Mouse (Mus musculus) kidney, adult 8-10 months (tissue): ENCODE data around the gene Cct3.
"Not testable (repeated sequence)": the region's sequence is repeated elsewhere in the genome, so short reads cannot be mapped to it uniquely, and the experiment has no call there.

Experiments used
- DNase-seq, 2 experiments: peaks; one replicate each; pipeline ENCODE4 v3.0.0; 2022

Gene Cct3

DNA sequence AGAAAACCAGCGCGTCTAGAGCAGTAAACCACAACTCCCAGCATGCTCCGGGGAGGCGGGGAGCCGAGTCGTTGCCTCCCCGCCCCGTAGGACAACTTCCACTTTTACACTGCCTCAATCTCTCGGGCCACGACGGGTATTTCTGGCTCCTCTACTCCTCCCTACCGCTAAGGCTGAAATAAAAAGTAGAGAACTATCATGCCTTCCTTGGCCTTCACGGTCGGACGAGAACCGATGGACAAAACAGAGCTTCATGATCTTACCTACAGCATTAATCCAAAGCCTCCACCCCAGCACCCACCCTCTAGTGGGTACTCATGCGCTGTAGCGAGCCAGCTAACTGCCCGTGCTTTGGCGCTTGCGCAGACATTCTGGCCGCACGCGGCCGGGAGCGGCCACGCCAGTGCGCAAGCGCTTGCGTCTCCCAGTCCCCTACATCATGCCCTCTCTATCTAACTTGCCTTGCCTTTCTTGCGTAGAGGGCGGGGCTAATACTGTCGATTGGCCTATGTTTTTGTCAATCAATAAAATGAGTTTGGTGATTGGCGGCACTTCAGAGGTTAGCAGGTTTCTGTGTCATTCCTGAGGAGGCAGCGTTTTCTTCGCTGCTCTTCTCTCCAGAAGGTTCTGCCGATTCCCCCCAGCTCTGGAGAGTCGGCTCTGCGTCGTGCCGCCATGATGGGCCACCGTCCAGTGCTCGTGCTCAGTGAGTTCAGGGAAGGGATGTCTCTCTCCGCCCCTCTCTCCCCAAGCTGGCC is at the start of gene Cct3, which contains the start of gene Tsacc:
Gene Cct3 (plus strand): TSS at position 556 of the 758 bp plus-strand sequence.
Gene Tsacc (minus strand): TSS at position 439 of the 758 bp plus-strand sequence.
- peak; percentile 97 to 98 for DNase-seq

DNA sequence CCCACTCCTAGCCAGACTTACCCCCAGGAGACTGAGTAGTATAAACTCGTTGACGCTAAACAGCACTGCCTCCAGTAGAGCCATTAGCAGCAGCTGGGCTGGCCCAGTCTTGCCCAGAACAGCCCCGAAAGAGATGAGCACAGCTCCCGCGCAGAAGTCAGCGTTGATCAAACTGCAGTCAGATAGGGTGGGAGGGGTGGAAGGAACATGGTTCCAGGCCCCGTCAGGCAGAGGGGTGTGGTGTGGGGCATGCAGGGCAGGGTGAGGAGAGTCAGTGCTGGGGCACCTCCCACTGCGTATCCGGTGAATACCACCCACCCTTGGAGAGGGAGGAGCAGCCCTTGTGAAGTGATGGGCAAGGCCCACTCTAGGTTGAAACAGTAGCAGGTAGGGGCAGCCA is 49.2 kb upstream of the Cct3 start:
- DNase-seq: no peak

DNA sequence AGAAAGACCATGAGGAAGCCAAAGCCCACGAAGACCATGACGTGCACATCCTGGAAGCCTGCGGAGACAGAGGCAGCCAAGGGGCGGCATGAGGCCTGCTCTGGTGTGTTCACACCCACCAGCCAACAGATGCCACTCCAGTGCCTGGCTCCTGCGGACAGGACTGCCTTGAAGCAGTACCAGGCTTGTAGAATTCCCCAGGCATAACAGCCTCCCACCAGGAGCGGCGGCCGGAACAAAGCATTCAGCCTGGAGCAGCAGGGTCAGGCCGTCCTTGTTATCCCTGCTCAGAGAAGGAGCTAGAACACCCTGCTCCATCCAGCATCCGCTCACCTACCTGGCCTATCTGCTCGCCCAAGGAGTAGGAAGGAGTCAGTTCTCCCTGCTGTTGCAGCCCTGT is 48.5 kb upstream of the Cct3 start:
- DNase-seq: no peak

DNA sequence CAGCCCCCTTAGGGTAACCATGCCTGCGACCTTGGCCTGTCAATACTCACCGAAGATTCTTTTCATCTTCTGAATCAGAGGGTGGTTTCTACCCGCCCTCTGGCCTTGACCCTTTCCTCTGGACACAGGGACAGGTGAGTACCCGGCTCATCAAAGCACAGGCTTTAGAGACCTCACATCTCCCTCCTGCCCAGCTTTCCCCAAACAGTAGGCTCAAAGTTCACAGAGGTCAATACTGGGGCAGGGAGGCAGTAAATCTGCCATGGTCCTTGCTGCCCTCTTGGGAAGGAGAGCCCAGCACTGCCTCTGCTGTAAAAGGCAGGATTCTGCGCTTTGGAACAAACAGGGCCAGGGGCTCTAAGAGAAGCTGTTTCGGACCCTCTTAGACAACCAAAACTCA is 44.2 kb upstream of the Cct3 start:
- DNase-seq: no peak

DNA sequence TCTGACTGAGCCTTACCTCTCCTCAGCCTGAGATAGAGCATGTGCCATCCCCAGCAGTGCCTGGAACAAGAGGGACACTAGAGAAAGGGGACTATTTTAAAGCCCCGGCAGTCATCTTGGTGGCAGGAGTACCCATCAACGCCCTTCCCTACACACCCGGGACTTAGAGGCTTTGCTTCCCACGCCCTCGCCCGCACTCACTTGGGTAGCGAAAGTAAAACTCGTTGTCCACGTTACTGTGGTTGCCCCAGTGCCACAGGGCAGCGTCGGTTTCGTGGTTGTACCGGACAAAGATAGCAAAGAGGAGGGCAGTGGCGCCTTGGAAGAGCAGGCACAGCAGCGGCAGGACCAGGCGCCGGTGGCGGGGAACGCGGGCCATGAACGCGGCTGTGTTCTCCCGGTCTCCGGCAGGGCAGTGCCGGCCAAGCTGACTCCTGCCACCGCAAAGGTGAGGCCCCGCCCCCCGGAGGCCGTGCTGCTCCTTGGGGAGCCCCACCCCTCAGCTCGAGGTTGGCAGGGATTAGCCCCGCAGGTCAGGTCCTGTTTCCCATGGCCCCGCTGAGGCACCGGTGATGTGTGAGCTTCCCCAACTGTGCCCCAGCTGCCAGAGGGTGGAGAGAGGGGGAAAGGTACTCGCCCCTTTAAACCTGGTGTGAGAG is 42.5 kb upstream of the Cct3 start, which contains the start of gene Rhbg:
Gene Rhbg (minus strand): TSS at position 442 of the 659 bp plus-strand sequence.
- DNase-seq: peak; percentile 76 to 78

DNA sequence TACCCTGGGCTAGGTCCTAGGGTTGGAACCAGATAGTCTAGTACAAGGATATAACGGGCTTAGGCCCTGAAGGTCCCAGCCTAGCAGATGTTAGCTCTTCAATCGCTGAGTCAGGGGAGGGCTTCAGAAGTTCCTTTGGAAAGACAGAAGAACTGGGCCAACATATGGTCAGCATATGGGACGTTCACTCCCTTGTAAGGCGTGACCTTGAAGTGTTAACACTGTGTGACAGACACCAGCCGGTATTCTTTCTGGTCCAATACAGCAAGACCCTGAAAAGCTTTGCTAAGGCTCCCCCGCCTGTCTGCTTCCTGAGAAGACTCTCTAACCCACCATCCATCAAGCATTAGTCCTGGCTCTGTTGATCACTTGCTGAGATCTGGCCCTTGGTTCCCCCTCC is 41.0 kb upstream of the Cct3 start:
- DNase-seq: no peak

DNA sequence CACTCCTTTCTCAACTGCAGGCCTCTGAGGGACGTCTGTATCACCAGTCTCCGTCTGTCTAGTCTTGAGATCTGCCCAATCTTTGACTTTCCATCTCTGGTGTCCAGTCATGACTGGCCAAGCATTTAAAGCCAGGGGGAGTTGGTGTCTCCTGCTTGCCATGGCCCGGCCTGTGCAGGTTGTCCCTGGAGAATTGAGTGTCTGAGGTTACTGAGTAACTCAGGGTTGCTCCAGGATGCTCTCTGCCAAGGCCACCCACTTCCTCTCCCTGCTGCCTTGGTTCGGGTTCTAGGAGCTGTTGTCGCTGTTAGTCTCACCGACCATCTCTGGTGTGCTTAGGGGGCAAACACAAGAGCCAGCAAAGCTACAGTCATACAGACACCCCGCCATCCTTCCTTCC is 40.5 kb upstream of the Cct3 start:
- DNase-seq: no peak

DNA sequence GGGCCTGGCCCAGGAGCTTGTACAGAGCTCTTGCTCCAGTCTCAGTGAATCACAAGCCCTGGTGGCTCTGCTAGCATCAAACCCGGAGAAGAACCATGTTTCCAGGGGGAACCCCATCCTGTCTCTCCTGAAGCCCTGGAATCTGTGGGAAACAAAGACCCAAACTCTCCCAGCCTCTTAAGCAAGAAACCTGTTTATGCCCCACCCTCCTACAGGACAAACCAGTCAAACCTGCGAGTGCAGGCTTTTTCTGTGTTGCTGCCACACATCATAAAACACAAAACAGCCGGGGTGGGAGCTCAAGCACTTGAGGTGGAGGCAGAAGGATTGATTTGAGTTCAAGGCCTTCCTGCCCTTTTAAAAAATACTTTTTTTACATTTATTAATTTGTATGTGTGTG is 34.6 kb upstream of the Cct3 start:
- DNase-seq: no peak

DNA sequence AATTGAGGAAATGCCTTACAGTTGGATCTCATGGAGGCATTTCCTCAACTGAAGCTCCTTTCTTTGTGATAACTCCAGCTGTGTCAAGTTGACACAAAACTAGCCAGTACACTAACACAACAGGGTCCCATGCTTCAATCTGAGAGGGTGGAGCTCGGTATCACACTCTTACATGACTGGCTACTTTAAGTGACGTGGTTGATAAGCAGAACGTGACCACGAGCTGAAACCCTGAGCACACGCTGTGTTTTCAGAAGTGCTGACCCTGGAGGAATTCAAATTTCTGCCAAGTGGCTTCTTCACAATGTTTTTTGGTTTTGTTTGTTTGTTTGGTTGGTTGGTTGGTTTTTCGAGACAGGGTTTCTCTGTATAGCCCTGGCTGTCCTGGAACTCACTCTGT is 28.9 kb upstream of the Cct3 start:
- not testable (repeated sequence) for DNase-seq

DNA sequence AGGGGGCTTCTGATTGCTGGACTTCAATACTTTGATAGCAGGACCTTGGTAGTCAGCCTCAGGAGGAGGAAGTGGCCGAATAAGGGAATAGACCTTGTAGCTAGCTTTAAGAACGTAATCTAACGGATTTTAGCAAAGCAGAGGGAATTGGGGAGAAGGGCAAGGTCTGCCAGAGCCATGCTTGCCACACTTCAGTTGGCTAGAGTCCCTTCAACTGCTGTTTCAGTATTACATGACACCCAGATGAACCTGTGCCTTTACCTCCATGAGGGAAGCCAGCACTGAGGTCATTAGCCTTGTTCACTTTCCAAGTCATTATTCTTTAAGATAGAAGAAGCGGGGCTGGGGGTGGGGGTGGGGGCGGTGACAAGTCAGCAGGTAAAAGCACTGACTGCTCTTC is 27.9 kb upstream of the Cct3 start:
- no peak for DNase-seq

DNA sequence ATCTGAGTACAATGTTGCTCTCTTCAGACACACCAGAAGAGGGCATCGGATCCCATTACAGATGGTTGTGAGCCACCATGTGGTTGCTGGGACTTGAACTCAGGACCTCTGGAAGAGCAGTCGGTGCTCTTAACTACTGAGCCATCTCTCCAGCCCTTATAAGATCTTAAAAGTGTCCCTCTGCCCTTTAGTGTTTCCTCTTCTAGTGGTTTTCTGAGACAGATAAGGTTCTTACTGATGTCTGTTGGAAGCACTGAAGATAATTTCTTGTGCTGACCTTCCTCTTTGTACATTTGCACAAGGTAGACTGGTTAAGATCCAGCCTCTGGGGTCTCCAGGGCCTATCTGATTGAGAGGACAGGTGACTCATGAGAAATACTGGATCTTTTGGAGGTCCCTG is 25.6 kb upstream of the Cct3 start:
- DNase-seq: not testable (repeated sequence)

DNA sequence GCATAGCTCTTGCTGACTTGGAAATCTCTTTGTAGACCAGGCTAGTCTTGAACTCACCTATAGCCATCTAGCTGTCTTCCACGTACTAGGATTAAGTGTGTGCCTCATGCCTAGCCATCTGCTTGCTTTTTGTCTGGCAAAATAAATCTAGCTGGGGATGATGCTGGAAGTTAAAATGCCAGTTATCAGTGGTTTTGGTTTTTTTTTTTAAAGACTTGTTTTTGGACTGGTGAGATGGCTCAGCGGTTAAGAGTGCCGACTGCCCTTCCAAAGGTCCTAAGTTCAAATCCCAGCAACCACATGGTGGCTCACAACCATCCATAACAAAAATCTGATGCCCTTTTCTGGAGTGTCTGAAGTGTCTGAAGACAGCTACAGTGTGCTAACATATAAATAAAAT is 25.1 kb upstream of the Cct3 start:
- no peak for DNase-seq

DNA sequence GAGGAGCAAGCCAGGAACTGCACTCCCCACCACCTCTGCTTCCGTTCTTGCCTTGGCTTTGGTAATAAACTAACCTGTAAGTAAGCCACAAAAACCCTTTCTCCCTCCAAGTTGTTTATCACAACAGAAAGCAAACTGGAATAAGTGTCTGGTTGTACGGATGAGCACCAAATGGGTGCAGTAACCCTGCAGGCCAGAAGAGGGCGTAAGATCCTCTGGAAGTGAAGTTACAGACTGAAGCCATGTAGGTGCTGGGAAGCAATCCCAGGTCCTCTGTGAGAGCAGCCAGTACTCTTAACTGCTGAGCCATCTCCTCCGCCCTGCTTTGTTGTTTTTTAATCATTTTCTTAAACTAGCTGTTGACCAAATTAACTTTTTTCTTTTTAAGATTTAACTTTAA is 22.9 kb upstream of the Cct3 start:
- DNase-seq: no peak

DNA sequence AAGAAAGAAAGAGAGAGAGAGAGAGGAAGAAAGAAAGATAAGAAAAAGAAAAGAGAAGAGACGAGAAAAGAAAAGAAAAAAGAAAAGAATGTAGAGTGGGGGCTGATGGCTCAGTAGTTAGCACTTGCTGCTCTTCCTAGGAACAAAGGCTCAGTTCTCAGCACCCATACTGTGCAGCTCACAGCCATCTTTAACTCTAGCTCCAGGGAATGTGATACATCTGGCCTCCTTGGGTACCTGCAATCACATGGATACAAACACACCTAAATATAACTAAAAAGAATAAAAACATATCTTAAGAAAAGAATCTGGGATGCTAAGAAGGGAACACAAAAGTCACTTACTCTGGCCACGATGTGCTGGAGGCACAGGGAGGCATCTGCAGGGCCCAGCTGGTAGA is 20.8 kb upstream of the Cct3 start:
- DNase-seq: no peak

DNA sequence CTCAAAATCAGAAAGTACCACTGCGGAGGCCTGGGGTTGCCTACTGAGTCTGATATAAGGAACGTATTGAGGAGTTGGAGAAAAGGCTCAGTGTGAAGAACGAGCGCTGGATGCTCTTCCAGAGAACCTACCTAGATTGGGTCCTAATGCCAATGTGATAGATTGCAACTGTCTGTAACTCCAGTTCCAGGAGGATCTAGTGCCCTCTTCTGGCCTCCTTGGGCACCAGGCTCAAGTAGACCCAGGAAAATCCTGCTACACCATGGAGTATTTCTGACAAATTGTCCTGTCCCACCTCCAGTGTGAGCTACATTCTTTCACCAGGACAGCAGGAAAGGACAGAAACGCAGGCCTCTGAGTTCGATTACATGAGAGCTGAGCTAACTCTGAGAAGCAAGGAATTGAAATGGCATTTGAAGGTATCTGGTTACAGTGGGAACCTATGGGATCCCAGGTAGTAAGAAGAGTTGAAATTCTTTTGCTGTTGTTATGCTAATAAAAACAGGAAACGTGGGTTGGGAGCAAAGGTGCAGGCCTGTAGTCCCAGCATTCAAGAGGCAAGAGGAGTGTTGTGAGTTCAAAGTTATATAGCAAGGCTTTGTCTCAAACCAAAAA is 20.3 kb upstream of the Cct3 start:
- DNase-seq: peak in 1 of 2 experiments; percentile 47

DNA sequence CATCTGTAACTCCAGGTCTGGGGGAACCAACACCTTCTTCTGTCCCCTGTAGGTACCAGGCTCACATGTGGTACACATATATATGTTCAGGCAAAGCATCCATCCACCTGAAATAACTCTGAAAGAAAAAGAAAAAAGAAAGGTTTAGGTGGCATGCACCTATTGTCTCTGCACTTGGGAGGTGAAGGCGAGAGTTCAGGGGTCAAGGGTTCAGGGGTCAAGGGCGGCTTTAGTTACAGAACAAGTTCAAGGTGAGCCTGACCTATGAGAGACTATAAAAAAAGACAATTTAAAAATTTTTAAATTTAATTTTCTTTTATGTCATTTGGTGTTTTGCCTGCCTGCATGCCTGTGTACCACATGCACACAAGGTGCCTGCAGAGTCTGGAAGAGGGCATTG is 16.9 kb upstream of the Cct3 start:
- DNase-seq: no peak

DNA sequence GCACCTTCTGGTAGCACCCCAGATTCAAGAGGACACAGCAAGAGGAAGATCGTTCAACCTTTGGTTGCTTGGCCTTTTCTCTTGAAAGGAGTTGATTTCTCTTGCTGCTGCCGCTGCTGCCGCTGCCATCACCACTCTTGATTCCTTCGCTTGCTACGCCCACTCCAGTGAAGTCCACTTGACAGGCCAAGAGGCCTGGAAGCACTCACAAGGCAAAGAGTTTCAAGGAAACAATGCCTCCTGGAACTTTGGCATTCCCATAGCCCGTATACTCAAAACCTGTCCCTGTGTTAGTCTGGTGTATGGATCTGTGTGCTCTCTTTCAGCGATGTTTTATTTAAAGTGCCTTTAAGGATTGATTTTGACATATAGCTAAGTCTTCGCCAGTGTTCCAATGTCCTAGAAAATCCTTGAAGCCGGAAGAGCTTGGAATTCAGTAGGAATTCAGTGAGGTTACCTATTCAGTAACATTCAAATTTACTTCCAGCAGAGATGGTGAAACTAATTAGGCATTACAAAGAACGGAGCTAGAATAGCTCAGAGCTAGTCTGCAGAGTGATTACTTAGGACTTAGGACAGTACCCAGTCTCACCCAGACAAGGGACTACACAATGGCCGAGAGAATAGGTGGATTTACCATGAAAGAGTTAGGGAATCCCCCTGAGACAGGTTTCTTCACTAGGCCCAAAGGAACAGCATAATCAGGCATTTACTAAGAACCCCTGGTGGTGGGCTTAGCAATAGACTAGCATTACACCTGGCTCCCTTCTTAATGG is 15.6 kb upstream of the Cct3 start:
- not testable (repeated sequence) for DNase-seq

DNA sequence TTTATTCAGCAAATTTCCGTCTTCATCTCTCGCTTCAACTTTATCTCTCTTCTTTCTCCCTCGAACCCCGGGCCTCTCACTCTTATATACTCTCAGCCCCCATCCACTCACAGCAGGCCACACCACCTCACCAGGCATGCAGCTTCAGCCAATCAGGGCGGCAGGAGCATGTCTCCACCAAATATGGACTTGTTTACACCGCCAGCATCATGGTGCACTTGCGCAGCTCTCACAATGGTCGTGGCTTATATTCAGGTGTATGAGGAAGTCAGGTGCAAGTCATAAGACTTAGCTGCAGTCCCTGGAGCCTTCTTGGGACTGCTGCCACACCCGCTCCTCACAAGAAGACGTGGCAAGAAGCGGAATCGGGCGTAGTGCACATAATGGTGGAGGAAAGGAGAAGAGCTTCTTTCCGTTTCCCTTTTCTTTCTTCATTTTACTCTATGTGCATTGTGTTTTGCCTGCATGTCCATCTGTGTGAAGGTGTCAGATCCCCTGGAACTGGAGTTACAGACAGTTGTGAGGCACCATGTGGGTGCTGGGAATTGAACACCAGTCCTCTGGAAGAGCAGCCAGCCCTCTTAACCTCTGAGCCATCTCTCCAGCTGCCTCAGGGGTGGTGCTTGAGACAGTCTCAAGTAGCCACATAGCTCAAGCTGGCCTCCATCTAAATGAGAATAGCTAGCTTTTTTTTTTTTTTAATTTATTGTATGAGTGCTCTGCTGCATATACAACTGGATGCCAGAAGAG is 11.9 kb upstream of the Cct3 start:
- DNase-seq: not testable (repeated sequence)

DNA sequence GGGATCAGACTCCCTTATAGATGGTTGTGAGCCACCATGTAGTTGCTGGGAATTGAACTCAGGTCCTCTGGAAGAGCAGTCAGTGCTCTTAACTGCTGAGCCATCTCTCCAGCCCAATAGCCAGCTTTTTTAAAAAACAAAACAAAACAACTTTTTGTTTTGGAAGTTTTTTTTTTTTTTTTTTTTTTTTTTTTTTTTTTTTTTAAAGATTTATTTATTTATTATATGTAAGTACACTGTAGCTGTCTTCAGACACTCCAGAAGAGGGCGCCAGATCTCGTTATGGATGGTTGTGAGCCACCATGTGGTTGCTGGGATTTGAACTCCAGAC is 11.4 kb upstream of the Cct3 start:
- DNase-seq: not testable (repeated sequence)

DNA sequence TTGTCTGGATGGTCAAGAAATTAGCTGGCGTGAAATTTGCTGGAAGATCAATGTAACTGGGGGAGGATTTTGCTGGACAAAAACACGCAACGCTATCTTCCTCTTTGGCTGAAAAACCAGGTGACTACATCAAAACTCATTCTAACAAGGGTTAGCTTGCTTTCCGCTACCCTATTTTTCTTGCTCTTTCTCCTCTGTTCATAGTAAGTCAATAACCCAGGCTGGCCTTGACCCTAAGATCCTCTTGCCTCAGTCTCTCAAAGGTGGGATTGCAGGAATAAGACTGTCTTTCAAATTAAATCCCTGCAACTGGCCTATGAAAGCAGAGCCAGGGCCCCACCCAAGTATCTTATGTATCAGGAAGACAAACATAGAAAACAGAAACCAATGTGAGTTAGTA is 9.8 kb upstream of the Cct3 start, which contains the start of gene Gm38392:
Gene Gm38392 (minus strand): TSS at position 101 of the 400 bp plus-strand sequence.
- DNase-seq: no peak

DNA sequence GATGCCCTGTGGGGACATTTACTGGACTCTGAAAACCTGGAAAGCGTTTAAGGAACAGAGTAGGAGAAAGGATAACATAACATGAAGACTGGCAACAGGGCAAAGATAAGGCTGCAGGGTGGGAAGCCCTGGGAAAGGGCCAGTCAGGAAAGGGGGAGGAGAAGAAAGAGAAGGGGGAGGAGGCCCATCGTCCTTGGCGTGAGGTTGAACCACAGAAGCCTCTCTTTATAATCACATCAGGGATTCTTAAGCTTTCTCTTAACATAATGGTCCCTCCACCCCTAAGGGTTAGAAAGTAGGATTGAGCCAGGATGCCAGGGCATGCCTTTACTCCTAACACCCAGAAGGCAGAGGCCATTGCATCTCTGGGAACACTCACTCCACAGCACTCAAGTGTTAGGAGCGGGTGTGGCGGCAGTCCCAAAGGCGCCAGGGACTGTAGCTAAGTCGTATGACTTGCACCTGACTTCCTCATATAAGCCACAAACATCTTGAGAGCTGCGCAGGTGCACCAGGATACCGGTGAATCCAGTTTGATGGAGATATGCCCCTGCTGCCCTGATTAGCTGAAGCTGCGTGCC is 8.7 kb upstream of the Cct3 start:
- not testable (repeated sequence) for DNase-seq

DNA sequence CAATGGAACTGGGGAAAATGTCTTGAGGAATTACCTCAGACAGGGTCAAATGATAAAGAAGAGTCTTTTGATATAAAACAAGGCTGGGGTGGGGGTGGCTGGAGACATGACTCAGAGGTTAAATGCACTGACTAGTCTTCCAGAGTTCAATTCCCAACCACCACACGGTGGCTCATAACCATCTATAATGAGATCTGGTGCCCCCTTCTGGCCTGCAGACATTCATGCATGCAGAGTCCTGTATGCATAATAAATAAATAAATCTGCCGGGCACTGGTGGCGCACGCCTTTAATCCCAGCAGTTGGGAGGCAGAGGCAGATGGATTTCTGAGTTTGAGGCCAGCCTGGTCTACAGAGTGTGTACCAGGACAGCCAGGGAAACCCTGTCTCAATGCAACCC is 4.9 kb upstream of the Cct3 start:
- peak; percentile 17 to 24 for DNase-seq
